Mouse (Mus musculus) forebrain, embryonic 16.5 days (tissue): ENCODE data around the gene Tubd1. TPM values are rescaled to one million over a fixed set of nuclear protein-coding genes. Genes with fewer than 3 reads are reported as not detected.

Experiments used
- ATAC-seq: fragments of 200-750 bp; cut with Nextera tagmentation; 2 replicates; pipeline ENCODE4 v1.8.0; 2017; ENCODE audit warnings: mild to moderate bottlenecking, moderate library complexity
- H3K27ac ChIP-seq: fragments of 300-500 bp; sonication (generic); 2 replicates; pipeline ENCODE4 v1.5.1; 2014; ENCODE audit warnings: low read length, control low read depth
- H3K27me3 ChIP-seq: fragments of 300-500 bp; sonication (generic); replicated peaks from 2 replicates; pipeline ENCODE4 v1.6.1; 2014; ENCODE audit warnings: low read length; ENCODE audit not compliant: control insufficient read depth, insufficient read depth
- H3K36me3 ChIP-seq: fragments of 300-500 bp; sonication (generic); 2 replicates; pipeline ENCODE4 v1.6.1; 2014; ENCODE audit not compliant: control insufficient read depth, insufficient read depth
- H3K4me1 ChIP-seq: fragments of 300-500 bp; sonication (generic); replicated peaks from 2 replicates; pipeline ENCODE4 v1.6.1; 2014; ENCODE audit warnings: low read length; ENCODE audit not compliant: control insufficient read depth, insufficient read depth
- H3K4me2 ChIP-seq: fragments of 300-500 bp; sonication (generic); 2 replicates; pipeline ENCODE4 v1.6.1; 2014; ENCODE audit warnings: mild to moderate bottlenecking, low read length, control low read depth
- H3K4me3 ChIP-seq: fragments of 300-500 bp; sonication (generic); replicated peaks from 2 replicates; pipeline ENCODE4 v1.5.1; 2014; ENCODE audit warnings: mild to moderate bottlenecking, low read length, control low read depth
- H3K9ac ChIP-seq: fragments of 300-500 bp; sonication (generic); replicated peaks from 2 replicates; pipeline ENCODE4 v1.6.1; 2014; ENCODE audit warnings: low read depth, low read length, control low read depth
- H3K9me3 ChIP-seq: fragments of 300-500 bp; sonication (generic); 2 replicates; pipeline ENCODE4 v1.6.1; 2016; ENCODE audit warnings: low read length; ENCODE audit not compliant: control insufficient read depth
- WGBS: fragments of 180-500 bp; shearing (Covaris S2); extraction: QIAGEN DNeasy Blood & Tissue Kit; methylation state at CpG from one replicate; pipeline ENCODE4 v1.1.7; 2014; 5-methylcytosine and 5-hydroxymethylcytosine counted together
- polyA plus RNA-seq: library from polyadenylated mRNA; unstranded; fragments of >200 nt; fragmentation: Nextera tagmentation; extraction: Ambion mirVana; gene quantifications from 2 replicates; pipeline ENCODE4 v1.2.1, GENCODE M21; 2015

Tubd1 gene
- polyA plus RNA-seq, 1 experiment from 2014 or later: 11.3 TPM

DNA sequence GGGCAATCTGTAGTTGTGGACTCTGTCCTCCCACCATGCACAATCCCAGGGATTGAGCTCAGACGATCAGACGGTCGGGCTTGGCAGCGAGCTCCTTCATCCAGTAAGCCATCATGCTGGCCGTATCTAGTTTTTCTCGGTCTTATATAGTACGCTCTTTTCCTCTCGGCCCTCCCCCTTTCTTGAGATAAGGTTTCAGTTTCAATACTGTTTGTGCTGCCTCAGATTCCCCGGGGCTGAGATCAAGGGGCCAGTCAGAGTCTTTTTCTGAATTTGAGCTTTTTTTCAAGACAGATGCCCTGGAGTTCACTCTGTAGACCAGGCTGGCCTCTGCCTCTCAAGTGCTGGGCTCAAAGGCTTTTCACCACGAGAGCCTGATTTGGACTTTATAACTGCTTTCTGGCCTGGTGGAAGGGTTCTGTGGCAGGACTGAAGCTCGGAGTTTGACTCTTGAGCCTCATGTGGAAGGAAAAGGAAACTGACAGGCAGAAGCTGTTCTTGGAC, 36.5 kb downstream of the Tubd1 start:
- no peak for ATAC-seq
- WGBS: 73% methylated on average over 11 of the region's 11 CpGs
- no peak overlapping the region for H3K9ac ChIP-seq

DNA sequence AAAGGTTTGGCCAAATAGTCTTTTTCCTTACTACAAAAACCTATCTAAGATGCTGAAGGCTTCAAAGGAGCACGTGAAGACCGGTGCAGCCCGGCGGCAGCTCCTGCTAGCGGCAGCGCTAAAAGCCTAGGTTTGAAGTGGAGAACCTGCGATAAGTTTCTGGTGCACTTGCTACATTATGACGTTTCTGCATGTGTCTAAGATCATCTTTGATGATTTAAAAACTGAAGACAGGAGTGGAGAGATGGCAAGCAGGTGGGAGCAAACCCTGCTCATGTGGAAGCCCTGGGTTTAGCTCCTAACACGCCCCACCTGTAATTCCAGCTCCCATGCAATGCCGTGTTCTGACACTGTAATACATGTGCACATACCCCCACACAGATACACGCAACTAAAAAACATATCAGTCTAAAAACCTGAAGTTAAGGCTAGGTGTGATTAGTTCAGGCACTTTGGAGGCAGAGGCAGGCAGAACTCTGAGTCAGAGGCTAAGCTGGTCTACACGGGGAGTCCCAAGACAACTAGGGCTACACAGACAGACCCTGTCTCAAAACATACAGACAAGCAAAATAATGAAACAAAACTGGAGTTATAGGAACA, 37.3 kb downstream of the Tubd1 start:
- H3K4me3 ChIP-seq: no peak overlapping the region
- H3K36me3 ChIP-seq: no peaks in the 10 kb centered on the region
- no peak for ATAC-seq
- H3K9ac ChIP-seq: no peak overlapping the region
- H3K4me2 ChIP-seq: no peak overlapping the region
- WGBS: 91% methylated on average over 12 of the region's 12 CpGs
- no peaks in the 10 kb centered on the region for H3K9me3 ChIP-seq
- no peaks in the 10 kb centered on the region for H3K27me3 ChIP-seq
- peaks cover under 1% of the 10 kb centered on the region; the same call in 1 of the 2 replicates for H3K4me1 ChIP-seq
- H3K27ac ChIP-seq: no peak overlapping the region

More for the DNA sequence above, 36.5 kb downstream of the Tubd1 start:
- Histone ChIP-seq H3K27me3 (no peaks in the 10 kb centered on the region), H3K4me1 (no peaks in the 10 kb centered on the region), H3K4me2 (no peak overlapping the region), H3K36me3 (no peaks in the 10 kb centered on the region), H3K27ac (no peak overlapping the region), H3K9me3 (no peaks in the 10 kb centered on the region), H3K4me3 (no peak overlapping the region)

DNA sequence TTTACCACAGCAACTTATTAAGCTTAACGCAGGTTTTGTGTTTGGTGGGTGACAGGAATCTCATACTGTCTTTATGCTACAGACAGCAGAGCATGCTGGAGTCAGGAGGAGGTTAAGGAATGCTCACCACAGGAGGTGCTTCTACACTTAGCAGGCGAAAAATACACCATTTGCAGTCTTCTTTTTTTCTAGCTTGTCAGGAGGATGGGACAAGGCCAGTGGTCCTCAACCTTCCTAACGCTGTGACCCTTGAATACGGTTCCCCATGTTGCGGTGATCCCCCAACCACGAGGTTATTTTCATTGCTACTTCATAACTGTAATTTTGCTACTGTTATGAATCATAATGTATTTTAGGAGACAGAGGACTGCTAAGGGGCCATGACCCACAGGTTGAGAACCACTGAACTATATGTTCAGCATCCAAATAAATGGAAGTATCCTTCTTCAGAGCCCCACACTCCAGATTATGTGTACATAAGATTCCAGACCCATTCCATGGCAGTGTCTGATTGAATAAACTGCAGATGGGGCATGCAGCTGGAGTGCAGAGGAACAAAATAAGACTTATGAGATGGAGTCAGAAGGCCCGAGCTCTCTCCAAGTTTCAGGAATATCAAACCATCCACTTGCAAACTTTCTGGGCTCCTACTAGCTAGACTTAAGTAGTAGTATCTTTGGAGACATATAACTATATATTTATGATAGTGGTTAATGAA, 37.9 kb downstream of the Tubd1 start:
- H3K4me3 ChIP-seq: no peak overlapping the region
- no peak overlapping the region for H3K27ac ChIP-seq
- H3K9me3 ChIP-seq: no peaks in the 10 kb centered on the region
- WGBS: 91% methylated on average over 7 of the region's 7 CpGs
- no peak for ATAC-seq
- no peak overlapping the region for H3K9ac ChIP-seq
- H3K4me2 ChIP-seq: no peak overlapping the region
- H3K4me1 ChIP-seq: peaks cover 3% of the 10 kb centered on the region; the same call in 1 of the 2 replicates
- H3K36me3 ChIP-seq: no peaks in the 10 kb centered on the region
- H3K27me3 ChIP-seq: no peaks in the 10 kb centered on the region

DNA sequence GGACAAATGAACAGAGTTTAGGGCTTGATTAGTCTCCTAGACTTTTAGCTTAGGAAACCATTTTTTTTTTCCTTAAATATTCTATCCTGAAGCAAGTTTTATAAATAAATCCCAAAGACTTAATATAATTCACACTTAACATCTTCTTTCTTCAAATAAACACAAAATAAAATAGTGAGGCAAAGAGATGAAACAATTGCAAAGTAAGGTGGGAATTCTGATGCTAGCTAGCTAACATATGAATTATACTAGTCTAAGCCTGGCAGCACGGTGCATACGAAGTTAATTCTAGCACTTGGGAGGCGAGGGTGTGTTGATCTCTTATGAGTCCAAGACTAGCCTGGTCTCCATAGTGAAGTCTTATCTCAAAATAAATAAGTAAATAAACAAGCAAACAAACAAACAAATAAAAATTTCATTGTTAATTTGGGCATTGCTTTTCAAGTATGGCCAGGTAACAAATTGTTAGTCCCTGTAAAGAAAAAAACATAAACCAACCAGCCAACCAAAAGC, 38.6 kb downstream of the Tubd1 start:
- no peak overlapping the region for H3K4me2 ChIP-seq
- H3K27ac ChIP-seq: no peak overlapping the region
- H3K27me3 ChIP-seq: no peaks in the 10 kb centered on the region
- H3K4me1 ChIP-seq: peaks cover 3% of the 10 kb centered on the region; the same call in 1 of the 2 replicates
- no peak overlapping the region for H3K9ac ChIP-seq
- no peaks in the 10 kb centered on the region for H3K36me3 ChIP-seq
- H3K4me3 ChIP-seq: no peak overlapping the region
- 91% methylated on average over 3 of the region's 3 CpGs for WGBS
- no peaks in the 10 kb centered on the region for H3K9me3 ChIP-seq
- no peak for ATAC-seq

DNA sequence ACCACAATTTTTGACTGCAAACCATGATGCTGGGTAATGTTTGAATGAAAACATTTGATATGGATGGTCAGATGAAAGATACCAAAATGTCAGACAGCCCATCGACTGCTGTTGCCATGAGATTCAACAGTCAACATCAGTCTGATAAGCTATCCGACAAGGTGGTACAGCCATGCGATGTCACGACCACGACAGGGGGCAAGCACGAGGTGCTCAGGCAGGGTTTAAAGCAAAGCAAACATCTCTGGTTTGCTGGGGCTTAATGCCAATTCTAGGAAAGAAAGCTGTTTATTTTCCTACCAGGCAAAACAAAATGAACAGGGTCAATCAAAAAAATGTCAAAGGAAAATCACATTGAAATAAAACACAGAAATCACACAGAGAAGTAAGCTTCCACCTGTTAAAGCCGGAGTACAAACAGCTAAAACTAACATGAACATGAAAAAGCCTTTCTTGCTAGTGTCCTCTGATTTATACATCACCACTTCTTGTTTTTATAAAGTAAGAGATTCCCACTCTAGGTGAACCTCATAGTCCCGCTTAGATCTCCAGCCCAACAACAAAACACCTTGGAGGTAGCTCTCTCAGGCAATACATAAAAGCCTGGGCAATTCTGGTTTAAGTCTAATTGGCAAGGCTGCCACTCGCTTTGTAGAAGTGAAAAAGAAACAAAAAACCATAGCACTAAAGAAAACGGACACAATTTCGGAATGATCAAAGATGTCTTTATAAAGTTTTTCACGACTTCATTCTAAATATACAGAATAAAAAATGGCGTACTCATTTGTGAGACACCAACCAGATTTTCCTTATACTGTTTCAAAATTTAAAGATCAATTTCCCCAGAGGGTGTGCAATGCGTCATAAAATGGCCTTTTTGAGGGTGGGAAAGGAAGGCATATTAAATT, 39.5 kb downstream of the Tubd1 start:
- 89% methylated on average over 14 of the region's 14 CpGs for WGBS
- no peak for ATAC-seq

DNA sequence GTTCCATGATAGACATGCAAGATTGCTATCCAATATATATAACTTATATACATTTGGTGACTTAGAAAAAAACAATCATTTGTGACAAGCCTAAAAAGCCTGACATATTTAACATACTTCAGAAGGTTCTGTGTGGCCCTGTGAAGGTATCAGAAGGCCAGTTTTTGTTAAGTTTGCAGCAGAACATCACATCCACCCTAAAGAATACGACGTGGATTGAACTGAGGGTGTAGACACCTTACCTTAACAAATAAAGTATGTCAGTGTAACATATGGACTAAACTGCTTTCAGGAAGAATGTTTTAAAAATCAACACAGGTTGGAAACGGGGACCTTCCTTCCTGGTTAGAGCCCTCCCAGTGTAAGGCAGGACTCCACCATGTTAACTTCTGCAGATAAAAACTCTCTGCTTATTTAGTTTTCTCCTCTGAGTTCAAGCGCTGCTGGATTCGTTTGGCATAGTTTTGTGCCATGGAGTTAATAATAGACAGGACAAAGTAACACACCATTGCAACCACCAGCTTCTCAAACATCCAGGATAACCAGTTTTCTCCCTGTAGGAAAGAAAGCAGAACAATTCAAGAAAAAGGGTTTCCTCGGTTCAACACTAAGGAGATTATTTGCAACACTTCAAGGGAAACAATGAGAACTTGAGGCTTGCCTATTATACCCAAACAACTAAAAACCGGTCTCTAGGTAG, 40.3 kb downstream of the Tubd1 start:
- Histone ChIP-seq H3K36me3 (no peaks in the 10 kb centered on the region), H3K4me2 (no peak overlapping the region), H3K9me3 (no peaks in the 10 kb centered on the region), H3K27ac (no peak overlapping the region), H3K4me3 (no peak overlapping the region), H3K9ac (no peak overlapping the region), H3K4me1 (peaks cover 3% of the 10 kb centered on the region; the same call in 1 of the 2 replicates), H3K27me3 (no peaks in the 10 kb centered on the region)
- 61% methylated on average over 7 of the region's 7 CpGs for WGBS
- no peak for ATAC-seq

More for the DNA sequence above, 39.5 kb downstream of the Tubd1 start:
- H3K27ac ChIP-seq: no peak overlapping the region
- H3K27me3 ChIP-seq: no peaks in the 10 kb centered on the region
- no peak overlapping the region for H3K4me3 ChIP-seq
- H3K36me3 ChIP-seq: no peaks in the 10 kb centered on the region
- no peaks in the 10 kb centered on the region for H3K9me3 ChIP-seq
- peaks cover 3% of the 10 kb centered on the region; the same call in 1 of the 2 replicates for H3K4me1 ChIP-seq
- no peak overlapping the region for H3K4me2 ChIP-seq
- H3K9ac ChIP-seq: no peak overlapping the region

DNA sequence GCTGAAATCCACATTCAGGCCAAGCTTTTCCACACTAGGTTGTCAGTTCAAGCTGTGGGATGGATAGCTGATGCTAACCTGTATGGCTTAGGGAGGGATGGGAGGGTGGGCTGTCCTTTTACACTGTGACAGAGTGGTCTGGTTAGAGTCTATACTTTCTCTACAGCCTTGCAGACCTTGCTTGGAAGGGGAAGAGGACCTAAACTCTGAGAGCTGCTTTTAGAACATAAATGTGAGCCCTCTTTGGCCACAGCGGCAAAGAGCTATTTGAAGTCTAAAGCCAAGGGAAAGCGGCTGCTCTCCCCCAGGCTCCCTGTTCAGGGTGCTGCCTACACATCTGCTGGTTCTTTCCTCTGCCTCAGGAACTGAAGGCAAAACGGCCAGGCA, 40.8 kb downstream of the Tubd1 start:
- H3K27me3 ChIP-seq: no peaks in the 10 kb centered on the region
- no peak overlapping the region for H3K4me3 ChIP-seq
- H3K27ac ChIP-seq: no peak overlapping the region
- no peak overlapping the region for H3K9ac ChIP-seq
- no peaks in the 10 kb centered on the region for H3K36me3 ChIP-seq
- no peak overlapping the region for H3K4me2 ChIP-seq
- H3K9me3 ChIP-seq: no peaks in the 10 kb centered on the region
- ATAC-seq: no peak
- peaks cover 3% of the 10 kb centered on the region; the same call in 1 of the 2 replicates for H3K4me1 ChIP-seq
- 38% methylated on average over 3 of the region's 3 CpGs for WGBS

DNA sequence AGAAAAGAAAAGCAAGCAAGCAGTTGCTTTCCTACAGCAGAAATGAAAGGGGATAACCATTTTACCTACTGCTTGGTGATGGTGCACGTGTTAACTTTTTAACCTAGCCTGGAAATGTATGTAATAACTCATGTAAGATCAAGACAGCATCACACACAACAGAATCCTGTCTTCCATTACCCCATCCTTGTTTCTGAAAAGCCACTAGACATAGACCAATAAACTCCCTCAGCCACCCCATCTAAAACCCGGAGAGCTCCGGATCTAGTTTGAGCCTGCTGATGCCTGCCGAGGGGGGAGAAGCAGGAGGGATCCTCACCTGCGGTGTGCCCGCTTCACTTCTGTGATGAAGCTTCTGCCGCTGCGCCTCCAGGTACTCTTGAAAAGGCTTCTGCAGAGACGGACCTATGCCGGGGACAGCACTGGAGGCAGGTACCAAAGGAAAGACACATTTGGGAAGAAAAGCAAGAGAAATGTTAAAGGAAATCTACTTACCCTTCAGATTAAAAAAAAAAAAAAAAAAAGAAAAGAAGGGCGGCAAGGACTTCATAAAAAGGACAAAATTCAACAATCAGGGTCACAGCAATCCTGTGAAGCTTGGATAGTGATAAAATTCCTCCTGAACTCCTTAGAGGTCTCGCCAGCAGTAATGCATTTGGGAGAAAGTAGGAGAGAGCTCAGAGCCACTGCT, 41.5 kb downstream of the Tubd1 start:
- Histone ChIP-seq H3K4me2 (no peak overlapping the region), H3K9ac (no peak overlapping the region), H3K4me3 (no peak overlapping the region), H3K36me3 (no peaks in the 10 kb centered on the region), H3K27me3 (no peaks in the 10 kb centered on the region), H3K4me1 (peaks cover 3% of the 10 kb centered on the region; the same call in 1 of the 2 replicates), H3K9me3 (no peaks in the 10 kb centered on the region), H3K27ac (no peak overlapping the region)
- 27% methylated on average over 12 of the region's 12 CpGs for WGBS
- ATAC-seq: no peak
